Mouse (Mus musculus) megakaryocyte, embryonic 14.5 days (primary cell): ENCODE measurements around the gene Lhfpl2.

Experiments
- FLI1 ChIP-seq: IDR thresholded peaks from 2 replicates; pipeline ENCODE4 v1.6.1; 2012; ENCODE audit warnings: low read length, inconsistent platforms, mixed read lengths
- GATA1 ChIP-seq: IDR thresholded peaks from 3 replicates; pipeline ENCODE4 v1.6.1; 2012; ENCODE audit warnings: mixed read lengths, low read length, inconsistent platforms, borderline replicate concordance

- TF ChIP-seq GATA1 = no peak
- TF ChIP-seq FLI1 = no peak
Measured at GRCm38 (mm10) chr13:94095202-94095601, 37.6 kb downstream of the Lhfpl2 start.
